Mouse (Mus musculus) duodenum, adult 2 months (tissue): ENCODE measurements around the gene Gm3646. TPM values are rescaled to one million over a fixed set of nuclear protein-coding genes. Genes with fewer than 3 reads are reported as not detected.

Experiments
- polyA plus RNA-seq: library from polyadenylated mRNA; depleted of rRNA; stranded (reverse); fragments of >200 nt; gene quantifications from 2 replicates; pipeline ENCODE4 v1.2.3, GENCODE M21; 2012; ENCODE audit warnings: low replicate concordance; rRNA removed

Gm3646 gene
- polyA plus RNA-seq: not detected in 2 replicates

DNA sequence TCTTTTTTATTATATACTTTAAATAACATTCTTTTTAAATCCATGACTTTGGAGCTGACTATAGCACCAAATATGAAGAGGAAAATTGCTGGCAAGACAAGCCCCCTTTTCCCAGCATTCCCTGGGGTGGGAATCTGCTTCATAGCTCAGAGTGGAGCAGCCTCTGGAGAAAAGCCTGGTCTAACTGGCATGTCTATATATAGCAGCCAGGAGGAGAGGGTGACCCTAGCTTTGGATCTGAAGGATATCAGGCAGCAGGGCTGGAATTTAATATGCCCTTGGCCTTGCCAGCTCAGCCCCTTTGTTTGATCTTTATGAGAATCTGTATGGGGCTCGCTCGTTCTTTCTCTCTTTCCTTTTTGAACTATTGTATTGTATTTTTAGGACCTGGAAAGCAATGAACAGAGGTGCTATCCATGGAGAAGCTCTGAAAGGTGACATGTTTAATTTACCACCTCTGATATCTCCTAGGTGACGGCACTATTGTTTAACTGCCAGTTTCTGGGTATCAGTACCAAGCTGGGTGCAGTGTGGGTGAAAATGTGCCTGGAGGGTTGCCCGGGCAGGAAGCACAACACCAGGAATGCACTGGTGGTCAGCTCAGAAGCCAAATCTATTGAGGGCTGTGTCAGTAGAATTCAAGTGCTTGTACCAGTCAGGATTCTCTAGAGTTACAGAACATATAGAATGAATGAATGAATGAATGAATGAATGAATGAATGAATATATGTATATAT is at the start of gene Gm3646:
Gm3646 (minus strand) TSS at position 90 of the 737 bp plus-strand sequence.

Other genes with a start within 250 kb of the Gm3646 start
- gene Rnf149, start 227.9 kb downstream of the Gm3646 start, polyA plus RNA-seq: 16.3 and 17.6 TPM in 2 replicates
- 0.08 and 0.13 TPM in 2 replicates for gene Creg2, start 153.9 kb downstream of the Gm3646 start, polyA plus RNA-seq
- gene Rfx8, start 84.3 kb downstream of the Gm3646 start, polyA plus RNA-seq: 0.06 TPM in 1 of 2 replicates, not detected in the other
- 21.9 TPM in 2 replicates for gene Map4k4, start 95.6 kb upstream of the Gm3646 start, polyA plus RNA-seq